7 mouse cellular contexts compared by ENCODE assay signal in the genomic region with DNA sequence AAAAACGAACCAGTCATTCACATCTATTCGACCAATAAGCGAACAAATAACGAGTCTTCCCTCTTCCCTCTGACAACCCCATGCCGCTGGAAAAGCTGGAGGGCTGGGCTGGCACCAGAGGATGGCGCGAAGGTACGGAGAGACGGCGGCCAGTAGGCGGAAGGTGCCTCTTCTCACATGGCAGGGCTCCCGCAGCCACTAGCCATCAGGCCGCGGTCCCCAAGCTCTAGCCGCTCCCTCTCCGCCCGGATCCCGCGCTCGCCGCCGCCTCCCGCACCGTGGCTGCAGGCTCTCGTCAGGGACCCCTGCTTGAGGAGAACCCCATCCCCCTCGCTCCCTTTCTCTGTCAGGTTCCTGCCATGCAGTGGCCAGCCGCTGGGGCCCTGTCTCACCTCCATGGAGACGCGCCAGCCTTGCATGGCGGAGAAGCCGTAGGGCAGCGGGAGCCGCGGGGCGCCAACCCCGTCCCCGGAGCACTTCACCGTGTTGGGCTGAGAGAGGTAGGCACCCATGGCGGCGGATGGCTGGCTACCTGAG. TPM values are rescaled to one million over a fixed set of nuclear protein-coding genes. Genes with fewer than 3 reads are reported as not detected.
A peak's percentile ranks its signal among the peaks of the same experiment; 100 is the strongest.
DNase-seq lines count a peak whose midpoint lies in the region; ATAC-seq and TF ChIP-seq lines count a peak whose summit lies in the region.

No protein-coding gene starts in this region.

- DNase-seq in ovary, postnatal 10 days (ENCODE audit: low spot score), result peak; percentile 40
- DNase-seq in ovary, postnatal 36 days (ENCODE audit: low spot score), result no peak
- DNase-seq in brain, embryonic 14.5 days (ENCODE audit: low read depth), result peak; percentile 66
- DNase-seq in forebrain, postnatal 0 days, result no peak
- DNase-seq in kidney, postnatal 36 days, result peak; percentile 26 to 60

- no peaks in the 10 kb centered on the region for H3K9me3 ChIP-seq in forebrain, postnatal 0 days (ENCODE audit: low read length)
- no peaks in the 10 kb centered on the region for H3K9me3 ChIP-seq in stomach, embryonic 14.5 days (ENCODE audit: control insufficient read depth, low read depth, low read length)

- TF ChIP-seq POLR2A in brain, embryonic 14.5 days (IDR thresholded peaks at IDR 0.05; ENCODE audit: borderline replicate concordance, extremely low read depth, insufficient read depth, insufficient read length, poor library complexity, severe bottlenecking), result no peak

- peak overlapping the region; percentile 100 for H3K4me3 ChIP-seq in forebrain, postnatal 0 days (ENCODE audit: low read depth, low read length)
- peak overlapping the region; percentile 100 for H3K4me3 ChIP-seq in stomach, embryonic 14.5 days (ENCODE audit: low read depth, low read length)

- no peaks in the 10 kb centered on the region for H3K36me3 ChIP-seq in forebrain, postnatal 0 days (ENCODE audit: insufficient read depth)
- H3K36me3 ChIP-seq in stomach, embryonic 14.5 days (ENCODE audit: control insufficient read depth, insufficient read depth, low read length), result no peaks in the 10 kb centered on the region

- H3K4me1 ChIP-seq in forebrain, postnatal 0 days (ENCODE audit: insufficient read depth), result peaks cover 4% of the 10 kb centered on the region; the same call in 1 of the 2 replicates
- H3K4me1 ChIP-seq in stomach, embryonic 14.5 days (ENCODE audit: control insufficient read depth, insufficient read depth, low read length), result 0 out of 2 replicates have a peak, but pooled peaks cover 4% of the 10 kb centered on the region

- under 1% methylated on average over 32 of the region's 40 CpGs for WGBS in forebrain, postnatal 0 days
- under 1% methylated on average over 40 of the region's 40 CpGs for WGBS in stomach, embryonic 14.5 days

- peak; percentile 59 for ATAC-seq in forebrain, postnatal 0 days
- peak; percentile 43 for ATAC-seq in megakaryocyte, adult 5-6 weeks (ENCODE audit: poor library complexity, severe bottlenecking)
- peak; percentile 60 for ATAC-seq in stomach, embryonic 14.5 days (ENCODE audit: insufficient number of reproducible peaks, insufficient read depth, low FRiP score, low read depth)

- H3K27ac ChIP-seq in forebrain, postnatal 0 days (ENCODE audit: low read depth, low read length), result peak overlapping the region; percentile 97
- H3K27ac ChIP-seq in stomach, embryonic 14.5 days (ENCODE audit: low read length), result peak overlapping the region; percentile 92

- peak overlapping the region; percentile 92 for H3K9ac ChIP-seq in forebrain, postnatal 0 days
- peak overlapping the region; percentile 87 for H3K9ac ChIP-seq in stomach, embryonic 14.5 days (replicated peaks; ENCODE audit: low read depth, low read length)

- H3K4me2 ChIP-seq in forebrain, postnatal 0 days (ENCODE audit: low read depth), result peak overlapping the region; percentile 79
- peak overlapping the region; percentile 84 for H3K4me2 ChIP-seq in stomach, embryonic 14.5 days (replicated peaks; ENCODE audit: low read depth, low read length)

- 0 out of 2 replicates have a peak, but pooled peaks have one; percentile 1 for TF ChIP-seq CTCF in brain, embryonic 14.5 days (IDR thresholded peaks at IDR 0.05; ENCODE audit: borderline replicate concordance, extremely low read depth, insufficient read depth, insufficient read length)
- peak; percentile 20 for TF ChIP-seq CTCF in forebrain, postnatal 0 days (IDR thresholded peaks at IDR 0.05; ENCODE audit: low read depth)

- H3K27me3 ChIP-seq in forebrain, postnatal 0 days (ENCODE audit: insufficient read depth, low read length), result no peaks in the 10 kb centered on the region
- H3K27me3 ChIP-seq in stomach, embryonic 14.5 days (ENCODE audit: control insufficient read depth, insufficient read depth, low read length), result no peaks in the 10 kb centered on the region

RNA-seq across cellular contexts. Expression of a gene that starts 0.5 kb away (rescaled TPM):
- polyA plus RNA-seq in brain, embryonic 14.5 days (2012; rRNA removed), result 143 and 192 TPM in 2 replicates
- 93.4 and 102 TPM in 2 replicates for total RNA-seq in forebrain, postnatal 0 days (2014; rRNA removed)
- polyA plus RNA-seq in forebrain, postnatal 0 days (2015; fragmentation: Nextera tagmentation; extraction: Ambion mirVana), result 156 and 175 TPM in 2 replicates
- total RNA-seq in megakaryocyte, adult 5-6 weeks (2015), result 54.8 and 69.0 TPM in 2 replicates
- total RNA-seq in megakaryocyte, adult 5-6 weeks (2017), result 107 and 121 TPM in 2 replicates
- 108 and 112 TPM in 2 replicates for polyA plus RNA-seq in stomach, embryonic 14.5 days (2014; fragmentation: Nextera tagmentation; extraction: Ambion mirVana)

RNA-seq across cellular contexts. Expression of a gene that starts 17.9 kb away (rescaled TPM):
- polyA plus RNA-seq in brain, embryonic 14.5 days (2012; rRNA removed), result 62.0 and 96.9 TPM in 2 replicates
- total RNA-seq in forebrain, postnatal 0 days (2014; rRNA removed), result 6.7 and 10.9 TPM in 2 replicates
- 10.8 and 11.8 TPM in 2 replicates for polyA plus RNA-seq in forebrain, postnatal 0 days (2015; fragmentation: Nextera tagmentation; extraction: Ambion mirVana)
- total RNA-seq in megakaryocyte, adult 5-6 weeks (2015), result 8.9 and 10.1 TPM in 2 replicates
- 7.2 and 8.1 TPM in 2 replicates for total RNA-seq in megakaryocyte, adult 5-6 weeks (2017)
- polyA plus RNA-seq in stomach, embryonic 14.5 days (2014; fragmentation: Nextera tagmentation; extraction: Ambion mirVana), result 5.1 and 5.6 TPM in 2 replicates

RNA-seq across cellular contexts. Expression of a gene that starts 20.7 kb away (rescaled TPM):
- polyA plus RNA-seq in brain, embryonic 14.5 days (2012; rRNA removed), result 143 and 175 TPM in 2 replicates
- total RNA-seq in forebrain, postnatal 0 days (2014; rRNA removed), result 106 and 132 TPM in 2 replicates
- polyA plus RNA-seq in forebrain, postnatal 0 days (2015; fragmentation: Nextera tagmentation; extraction: Ambion mirVana), result 127 and 133 TPM in 2 replicates
- 57.2 and 64.1 TPM in 2 replicates for total RNA-seq in megakaryocyte, adult 5-6 weeks (2015)
- 112 and 114 TPM in 2 replicates for total RNA-seq in megakaryocyte, adult 5-6 weeks (2017)
- polyA plus RNA-seq in stomach, embryonic 14.5 days (2014; fragmentation: Nextera tagmentation; extraction: Ambion mirVana), result 168 and 169 TPM in 2 replicates

RNA-seq across cellular contexts. Expression of a gene that starts 21.1 kb away (rescaled TPM):
- polyA plus RNA-seq in brain, embryonic 14.5 days (2012; rRNA removed), result 0.15 TPM in 1 of 2 replicates, not detected in the other
- 0.62 and 0.92 TPM in 2 replicates for total RNA-seq in forebrain, postnatal 0 days (2014; rRNA removed)
- polyA plus RNA-seq in forebrain, postnatal 0 days (2015; fragmentation: Nextera tagmentation; extraction: Ambion mirVana), result 0.29 and 0.51 TPM in 2 replicates
- total RNA-seq in megakaryocyte, adult 5-6 weeks (2015), result not detected in 2 replicates
- not detected in 2 replicates for total RNA-seq in megakaryocyte, adult 5-6 weeks (2017)
- 0.51 and 1.0 TPM in 2 replicates for polyA plus RNA-seq in stomach, embryonic 14.5 days (2014; fragmentation: Nextera tagmentation; extraction: Ambion mirVana)

RNA-seq across cellular contexts. Expression of a gene that starts 26.7 kb away (rescaled TPM):
- 53.3 and 58.6 TPM in 2 replicates for polyA plus RNA-seq in brain, embryonic 14.5 days (2012; rRNA removed)
- 45.3 and 70.8 TPM in 2 replicates for total RNA-seq in forebrain, postnatal 0 days (2014; rRNA removed)
- polyA plus RNA-seq in forebrain, postnatal 0 days (2015; fragmentation: Nextera tagmentation; extraction: Ambion mirVana), result 76.6 and 95.3 TPM in 2 replicates
- total RNA-seq in megakaryocyte, adult 5-6 weeks (2015), result 21.9 and 25.2 TPM in 2 replicates
- total RNA-seq in megakaryocyte, adult 5-6 weeks (2017), result 21.3 and 31.5 TPM in 2 replicates
- 52.5 and 60.2 TPM in 2 replicates for polyA plus RNA-seq in stomach, embryonic 14.5 days (2014; fragmentation: Nextera tagmentation; extraction: Ambion mirVana)

Comparison
In these comparisons a context has a peak if more than half of its experiments do, and no peak if none do; other contexts are left out.
1. DNase-seq: peak in ovary, postnatal 10 days (single experiment), brain, embryonic 14.5 days (single experiment) and kidney, postnatal 36 days (2 of 2); none in ovary, postnatal 36 days (single experiment) and forebrain, postnatal 0 days (single experiment).
2. Peak in every context shown above with its lines, with median percentiles within 50 percentile points of each other: ATAC-seq.